Mouse (Mus musculus) ES-Bruce4 (cell line): ENCODE results near the gene Myo18a. TPM values are rescaled to one million over a fixed set of nuclear protein-coding genes. Genes with fewer than 3 reads are reported as not detected.

Experiments
- H3K27ac ChIP-seq: 2 replicates; pipeline ENCODE4 v1.5.1; 2012; ENCODE audit warnings: low read length, inconsistent platforms; ENCODE audit not compliant: insufficient read depth
- H3K27me3 ChIP-seq: 2 replicates; pipeline ENCODE4 v1.6.1; 2012; ENCODE audit warnings: mild to moderate bottlenecking, low read length, inconsistent platforms; ENCODE audit not compliant: control insufficient read depth, poor library complexity, insufficient read depth, severe bottlenecking
- H3K36me3 ChIP-seq: 2 replicates; pipeline ENCODE4 v1.6.1; 2012; ENCODE audit warnings: inconsistent platforms, mild to moderate bottlenecking, low read length, moderate library complexity; ENCODE audit not compliant: control insufficient read depth, poor library complexity, insufficient read depth, severe bottlenecking
- H3K4me1 ChIP-seq: one replicate; pipeline ENCODE4 v1.8.1; 2011; ENCODE audit warnings: low read length; ENCODE audit not compliant: control insufficient read depth, insufficient read depth
- H3K4me3 ChIP-seq: 2 replicates; pipeline ENCODE4 v1.5.1; 2011; ENCODE audit warnings: low read depth, mild to moderate bottlenecking, low read length
- H3K9ac ChIP-seq: 2 replicates; pipeline ENCODE4 v1.6.1; 2012; ENCODE audit warnings: low read depth, mild to moderate bottlenecking, inconsistent platforms; ENCODE audit not compliant: poor library complexity, severe bottlenecking
- H3K9me3 ChIP-seq: replicated peaks from 2 replicates; pipeline ENCODE4 v1.6.1; 2012; ENCODE audit warnings: mild to moderate bottlenecking, low read length, inconsistent platforms; ENCODE audit not compliant: control insufficient read depth, poor library complexity, insufficient read depth, severe bottlenecking
- CTCF ChIP-seq: IDR thresholded peaks from one replicate; pipeline ENCODE4 v1.8.1; 2011; ENCODE audit warnings: low read depth, low read length
- EP300 ChIP-seq: IDR thresholded peaks from 2 replicates; pipeline ENCODE4 v1.6.1; 2011; ENCODE audit warnings: low read depth, low read length; ENCODE audit not compliant: insufficient read depth
- POLR2A ChIP-seq: IDR thresholded peaks from one replicate; pipeline ENCODE4 v1.8.1; 2011; ENCODE audit warnings: low read length; ENCODE audit not compliant: insufficient read depth
- polyA plus RNA-seq: library from polyadenylated mRNA; stranded (reverse); fragments of >200 nt; gene quantifications from 2 replicates; pipeline ENCODE4 v1.2.4, GENCODE M21; 2011; ENCODE audit warnings: low read depth; ENCODE audit not compliant: missing spikeins, insufficient read depth, insufficient read length

Gene Myo18a
- polyA plus RNA-seq, 1 experiment = 59.6 TPM

- Histone ChIP-seq H3K4me1 (no peaks in the 10 kb centered on the region), H3K9me3 (no peaks in the 10 kb centered on the region), H3K27ac (no peak overlapping the region), H3K36me3 (peaks cover 6% of the 10 kb centered on the region), H3K27me3 (no peaks in the 10 kb centered on the region), H3K4me3 (no peak overlapping the region), H3K9ac (no peak overlapping the region)
- no peak for TF ChIP-seq CTCF
- TF ChIP-seq POLR2A = no peak
- no peak for TF ChIP-seq EP300
These were observed 74.8 kb downstream of the Myo18a start for GRCm38 (mm10) chr11:77837856-77838255.

- H3K4me3 ChIP-seq = no peak overlapping the region
- H3K9ac ChIP-seq = no peak overlapping the region
- no peaks in the 10 kb centered on the region for H3K27me3 ChIP-seq
- no peak overlapping the region for H3K27ac ChIP-seq
- peaks cover 17% of the 10 kb centered on the region for H3K36me3 ChIP-seq
- H3K9me3 ChIP-seq = no peaks in the 10 kb centered on the region
- TF ChIP-seq CTCF = no peak
- TF ChIP-seq POLR2A = no peak
- TF ChIP-seq EP300 = no peak
- no peaks in the 10 kb centered on the region for H3K4me1 ChIP-seq
These were observed 77.6 kb downstream of the Myo18a start for GRCm38 (mm10) chr11:77840523-77841245.

- TF ChIP-seq POLR2A = no peak
- no peak for TF ChIP-seq EP300
- TF ChIP-seq CTCF = no peak
- H3K4me1 ChIP-seq = no peaks in the 10 kb centered on the region
- H3K9me3 ChIP-seq = no peaks in the 10 kb centered on the region
- no peak overlapping the region for H3K27ac ChIP-seq
- no peak overlapping the region for H3K9ac ChIP-seq
- H3K4me3 ChIP-seq = no peak overlapping the region
- no peaks in the 10 kb centered on the region for H3K27me3 ChIP-seq
- peaks cover 19% of the 10 kb centered on the region for H3K36me3 ChIP-seq
These were observed 80.2 kb downstream of the Myo18a start for GRCm38 (mm10) chr11:77843068-77843905.

GRCm38 (mm10) chr11:77843906-77844200 is 80.8 kb downstream of the Myo18a start:
- Histone ChIP-seq H3K9me3 (no peaks in the 10 kb centered on the region), H3K4me1 (no peaks in the 10 kb centered on the region), H3K36me3 (peaks cover 19% of the 10 kb centered on the region), H3K27ac (no peak overlapping the region), H3K27me3 (no peaks in the 10 kb centered on the region), H3K9ac (no peak overlapping the region), H3K4me3 (no peak overlapping the region)
- no peak for TF ChIP-seq POLR2A
- TF ChIP-seq EP300 = no peak
- TF ChIP-seq CTCF = no peak

GRCm38 (mm10) chr11:77847599-77848128 is 84.6 kb downstream of the Myo18a start:
- Histone ChIP-seq H3K36me3 (peaks cover 15% of the 10 kb centered on the region), H3K27me3 (no peaks in the 10 kb centered on the region)
- TF ChIP-seq POLR2A (no peak), EP300 (no peak), CTCF (no peak)

GRCm38 (mm10) chr11:77848131-77848530 is 85.1 kb downstream of the Myo18a start:
- TF ChIP-seq EP300 = no peak
- TF ChIP-seq POLR2A = no peak
- TF ChIP-seq CTCF = no peak

More at GRCm38 (mm10) chr11:77847599-77848128, 84.6 kb downstream of the Myo18a start:
- Histone ChIP-seq H3K4me3 (no peak overlapping the region), H3K4me1 (no peaks in the 10 kb centered on the region), H3K9me3 (no peaks in the 10 kb centered on the region), H3K27ac (no peak overlapping the region), H3K9ac (no peak overlapping the region)

More at GRCm38 (mm10) chr11:77848131-77848530, 85.1 kb downstream of the Myo18a start:
- no peaks in the 10 kb centered on the region for H3K27me3 ChIP-seq
- H3K9me3 ChIP-seq = no peaks in the 10 kb centered on the region
- no peak overlapping the region for H3K27ac ChIP-seq
- H3K4me1 ChIP-seq = no peaks in the 10 kb centered on the region
- no peak overlapping the region for H3K9ac ChIP-seq
- peaks cover 17% of the 10 kb centered on the region for H3K36me3 ChIP-seq
- no peak overlapping the region for H3K4me3 ChIP-seq
